Mouse (Mus musculus) olfactory bulb, adult 2 months (tissue): ENCODE data around the gene Specc1l.

ENCODE experiments used
- CTCF ChIP-seq: fragments of 200-500 bp; IDR thresholded peaks from 2 replicates; pipeline ENCODE4 v1.5.1; 2012; ENCODE audit warnings: low read depth, mild to moderate bottlenecking, low read length, moderate library complexity; ENCODE audit not compliant: insufficient read depth
- POLR2A ChIP-seq: fragments of 200-500 bp; IDR thresholded peaks from 2 replicates; pipeline ENCODE4 v1.6.1; 2012; ENCODE audit warnings: mild to moderate bottlenecking, low read depth, low read length, moderate library complexity; ENCODE audit not compliant: insufficient read depth

DNA sequence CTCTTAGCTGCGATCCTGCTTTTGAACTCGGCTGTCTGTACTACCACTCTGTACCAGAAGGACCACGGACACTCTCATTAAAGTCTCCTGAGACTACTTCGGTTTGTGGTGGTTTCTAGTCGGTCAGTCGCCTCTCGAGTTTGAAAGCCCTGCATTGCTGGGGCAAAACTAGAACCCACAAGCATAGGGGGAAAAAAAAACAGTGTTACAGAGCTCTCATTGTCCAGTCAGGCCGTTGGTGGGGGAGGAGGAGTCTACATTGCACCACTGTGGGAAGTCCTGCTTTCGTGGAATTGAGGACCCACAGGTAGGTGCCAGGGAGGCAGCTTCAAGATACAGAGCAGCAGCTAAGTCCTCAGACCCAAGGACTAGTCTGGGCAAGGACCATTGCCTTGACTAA, 27.0 kb upstream of the Specc1l start:
- no peak for TF ChIP-seq POLR2A
- no peak for TF ChIP-seq CTCF
